Mouse (Mus musculus) left cerebral cortex, postnatal 4 days (tissue): ENCODE data around the gene Faf2. TPM values are rescaled to one million over a fixed set of nuclear protein-coding genes. Genes with fewer than 3 reads are reported as not detected.
A peak's percentile ranks its signal among the peaks of the same experiment; 100 is the strongest.

ENCODE experiments used
- DNase-seq: peaks from one replicate; pipeline ENCODE4 v3.0.0-alpha.2; 2022
- intact Hi-C: fragments of 180-260 bp; cut with DNase I; formaldehyde crosslinking; loops from one replicate; pipeline ENCODE4 v1.15.1; 2025
- total RNA-seq, 2 experiments: library from RNA; stranded (reverse); gene quantifications; 2 replicates each; pipeline ENCODE4 v1.2.3; 2021

The Faf2 gene
- total RNA-seq, 2 experiments from 2014 or later, result 54.1 to 56.9 TPM

- intact Hi-C loops, result no loop called here
- DNase-seq, result no peak
Measured at GRCm38 (mm10) chr13:54678263-54678662, 56.7 kb downstream of the Faf2 start.

GRCm38 (mm10) chr13:54680184-54680853, 58.7 kb downstream of the Faf2 start:
- intact Hi-C loops, result no loop called here
- DNase-seq, result no peak

GRCm38 (mm10) chr13:54681291-54681690, 59.7 kb downstream of the Faf2 start:
- intact Hi-C loops, result no loop called here
- no peak for DNase-seq

- no peak for DNase-seq
Measured at GRCm38 (mm10) chr13:54683301-54683700, 61.7 kb downstream of the Faf2 start.

GRCm38 (mm10) chr13:54684140-54684896, 62.7 kb downstream of the Faf2 start:
- no peak for DNase-seq
- intact Hi-C loops, result no loop called here

More at GRCm38 (mm10) chr13:54683301-54683700, 61.7 kb downstream of the Faf2 start:
- intact Hi-C loops, result no loop called here

GRCm38 (mm10) chr13:54685174-54685573, 63.6 kb downstream of the Faf2 start:
- DNase-seq, result peak; percentile 44
- intact Hi-C loops, result no loop called here

GRCm38 (mm10) chr13:54686139-54687053, 64.8 kb downstream of the Faf2 start:
- DNase-seq, result no peak
- intact Hi-C loops, result no loop called here

- intact Hi-C loops, result no loop called here
- peak; percentile 80 for DNase-seq
Measured at GRCm38 (mm10) chr13:54687096-54687495, 65.5 kb downstream of the Faf2 start.

GRCm38 (mm10) chr13:54687575-54688424, 66.2 kb downstream of the Faf2 start:
- intact Hi-C loops, result no loop called here

GRCm38 (mm10) chr13:54690151-54690740, 68.7 kb downstream of the Faf2 start:
- intact Hi-C loops, result no loop called here
- no peak for DNase-seq

More at GRCm38 (mm10) chr13:54687575-54688424, 66.2 kb downstream of the Faf2 start:
- DNase-seq, result peak; percentile 99

GRCm38 (mm10) chr13:54691737-54692136, 70.2 kb downstream of the Faf2 start:
- intact Hi-C loops, result no loop called here

GRCm38 (mm10) chr13:54692711-54693557, 71.3 kb downstream of the Faf2 start:
- intact Hi-C loops, result no loop called here
- DNase-seq, result no peak

More at GRCm38 (mm10) chr13:54691737-54692136, 70.2 kb downstream of the Faf2 start:
- DNase-seq, result no peak

GRCm38 (mm10) chr13:54693558-54694347, 72.2 kb downstream of the Faf2 start, which contains the start of gene Rnf44:
Gene Rnf44 (minus strand): TSS chr13:54693907.
- intact Hi-C loops, result no loop called here
- DNase-seq, result peak; percentile 100

- DNase-seq, result peak; percentile 87
Measured at GRCm38 (mm10) chr13:54694348-54695060, 72.9 kb downstream of the Faf2 start.

GRCm38 (mm10) chr13:54695479-54696230, 74.1 kb downstream of the Faf2 start:
- DNase-seq, result no peak
- intact Hi-C loops, result no loop called here

More at GRCm38 (mm10) chr13:54694348-54695060, 72.9 kb downstream of the Faf2 start:
- intact Hi-C loops, result no loop called here

- DNase-seq, result no peak
- intact Hi-C loops, result no loop called here
Measured at GRCm38 (mm10) chr13:54701243-54701642, 79.7 kb downstream of the Faf2 start, which contains the start of gene Cdhr2. Gene Cdhr2 (plus strand): TSS chr13:54701461.
